Mouse (Mus musculus) embryo, embryonic 11 days (tissue): ENCODE measurements at regions not wholly inside any gene's neighbourhood (a gene's known extent, or its start where the extent isn't known, plus 50 kb on each side); places are given as distances from the start of the nearest gene placed in this dataset.

Experiments used
- DNase-seq: peaks from one replicate; pipeline ENCODE4 v3.0.0-alpha.2; 2015

- DNase-seq = peak; percentile 68
These were observed 119.3 kb downstream of the Gas1 start for GRCm38 (mm10) chr13:60057761-60058274.

- no peak for DNase-seq
These were observed 122.6 kb downstream of the Gas1 start for GRCm38 (mm10) chr13:60054531-60054930.

- DNase-seq = no peak
These were observed 123.1 kb downstream of the Gas1 start for GRCm38 (mm10) chr13:60054081-60054480.

- DNase-seq = no peak
These were observed 125.3 kb downstream of the Gas1 start for GRCm38 (mm10) chr13:60051866-60052265.

- peak; percentile 42 for DNase-seq
These were observed 126.2 kb downstream of the Gas1 start for GRCm38 (mm10) chr13:60050799-60051580.

- no peak for DNase-seq
These were observed 127.5 kb downstream of the Gas1 start for GRCm38 (mm10) chr13:60049703-60050102.

GRCm38 (mm10) chr13:60047791-60048730 is 129.1 kb downstream of the Gas1 start:
- no peak for DNase-seq

GRCm38 (mm10) chr13:60045752-60046151 is 131.4 kb downstream of the Gas1 start:
- DNase-seq = no peak

- DNase-seq = no peak
These were observed 132.3 kb downstream of the Gas1 start for GRCm38 (mm10) chr13:60044876-60045275.

GRCm38 (mm10) chr13:60042443-60042842 is 134.7 kb downstream of the Gas1 start:
- no peak for DNase-seq

GRCm38 (mm10) chr13:60035536-60036130 is 141.5 kb downstream of the Gas1 start:
- DNase-seq = no peak

- no peak for DNase-seq
These were observed 144.0 kb downstream of the Gas1 start for GRCm38 (mm10) chr13:60033116-60033515.

GRCm38 (mm10) chr13:60032586-60032985 is 144.6 kb downstream of the Gas1 start:
- no peak for DNase-seq

GRCm38 (mm10) chr13:60029591-60029990 is 147.6 kb downstream of the Gas1 start:
- no peak for DNase-seq

- DNase-seq = peak; percentile 30
These were observed 157.0 kb downstream of the Gas1 start for GRCm38 (mm10) chr13:60020175-60020487.

GRCm38 (mm10) chr13:60019291-60020174 is 157.6 kb downstream of the Gas1 start:
- DNase-seq = peak; percentile 63

- no peak for DNase-seq
These were observed 161.3 kb downstream of the Gas1 start for GRCm38 (mm10) chr13:60015854-60016366.

- no peak for DNase-seq
These were observed 164.9 kb downstream of the Gas1 start for GRCm38 (mm10) chr13:60012046-60012813.

GRCm38 (mm10) chr13:60011092-60011491 is 166.1 kb downstream of the Gas1 start:
- no peak for DNase-seq

- DNase-seq = no peak
These were observed 169.6 kb downstream of the Gas1 start for GRCm38 (mm10) chr13:60007593-60007992.

- no peak for DNase-seq
These were observed 170.1 kb downstream of the Gas1 start for GRCm38 (mm10) chr13:60007031-60007430.
